Mouse (Mus musculus): ENCODE results near the gene Gm13539. TPM values are rescaled to one million over a fixed set of nuclear protein-coding genes. Genes with fewer than 3 reads are reported as not detected.
"Not testable (repeated sequence)": the region's sequence is repeated elsewhere in the genome, so short reads cannot be mapped to it uniquely, and the experiment has no call there.

Gene Gm13539
- polyA plus RNA-seq (2016; fragmentation: Nextera tagmentation; extraction: Ambion mirVana) = not detected in 2 replicates

DNA sequence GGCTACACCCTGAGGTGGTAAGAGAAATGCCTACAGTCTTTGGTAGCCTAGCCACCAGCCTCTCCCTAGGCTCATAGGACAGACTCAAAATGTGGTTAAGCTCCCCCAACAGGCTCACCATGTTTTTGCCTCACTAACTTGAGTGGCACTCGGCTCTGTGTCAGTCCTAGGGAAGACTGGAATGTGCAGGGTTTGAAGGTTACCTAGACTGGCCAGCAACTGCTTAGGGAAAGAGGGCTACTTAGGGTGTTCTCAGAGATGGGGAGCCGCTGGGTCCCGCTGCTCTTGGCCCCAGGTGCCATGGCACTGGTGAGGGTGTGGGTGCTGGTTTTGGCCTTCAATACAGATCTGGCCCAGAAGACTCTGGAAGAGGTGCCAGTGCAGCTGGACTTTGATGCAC lies at the start of gene Gm13539:
TSS of gene Gm13539 (plus strand) at position 301 of the 400 bp plus-strand sequence.
- WGBS = 86% methylated on average over 3 of the region's 3 CpGs
- no peak for DNase-seq (ENCODE audit: extremely low spot score, low spot score)

DNA sequence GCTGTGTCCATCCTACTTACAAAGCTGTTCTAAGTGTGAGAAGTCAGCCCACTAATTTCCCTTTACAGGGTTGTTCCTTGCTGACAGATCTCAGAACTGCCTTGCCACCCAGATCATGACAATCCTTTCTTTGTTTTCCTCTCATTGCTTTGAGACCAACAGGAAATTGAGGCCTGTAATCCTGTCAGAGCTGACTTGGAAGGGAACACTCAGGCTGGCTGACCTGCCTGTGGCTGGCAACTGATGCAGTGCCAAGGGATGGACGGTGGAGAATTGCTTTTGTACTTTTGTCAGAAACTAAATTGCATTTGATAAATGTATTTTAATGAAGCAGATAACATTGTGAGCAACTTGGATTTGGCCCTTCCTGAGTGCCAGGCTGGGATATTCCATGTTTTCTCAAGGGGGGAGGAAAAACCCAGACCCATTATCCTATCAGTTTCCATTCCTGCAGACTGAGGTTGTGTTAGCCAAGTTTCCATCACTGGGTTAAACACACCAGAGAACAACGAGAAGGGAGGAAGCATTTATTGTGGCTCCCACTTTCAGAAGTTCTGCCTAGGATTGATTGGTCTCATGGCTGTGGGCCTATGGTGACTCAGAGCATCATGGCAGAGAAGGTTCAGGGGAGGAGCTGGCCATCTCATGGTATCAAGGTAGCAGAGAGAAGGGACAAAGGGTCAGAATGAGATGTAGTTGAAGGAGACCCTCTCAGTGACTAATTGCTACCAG lies 48.7 kb upstream of the Gm13539 start:
- no peaks in the 10 kb centered on the region for H3K36me3 ChIP-seq (replicated peaks)
- no peaks in the 10 kb centered on the region; the same call in 1 of the 2 replicates for H3K9me3 ChIP-seq
- no peaks in the 10 kb centered on the region for H3K4me1 ChIP-seq
- no peak overlapping the region for H3K4me3 ChIP-seq
- DNase-seq (ENCODE audit: extremely low spot score, low spot score) = no peak
- no peaks in the 10 kb centered on the region for H3K27me3 ChIP-seq (ENCODE audit: poor library complexity, severe bottlenecking)
- 67% methylated on average over 2 of the region's 2 CpGs for WGBS
- H3K27ac ChIP-seq = no peak overlapping the region

More for the DNA sequence above, at the start of gene Gm13539:
- H3K27me3 ChIP-seq (ENCODE audit: poor library complexity, severe bottlenecking) = no peaks in the 10 kb centered on the region
- H3K9me3 ChIP-seq = no peaks in the 10 kb centered on the region
- no peaks in the 10 kb centered on the region for H3K36me3 ChIP-seq (replicated peaks)
- peaks cover 9% of the 10 kb centered on the region for H3K4me1 ChIP-seq
- H3K4me3 ChIP-seq = no peak within 1 kb of the TSS
- no peak within 1 kb of the TSS for H3K27ac ChIP-seq

DNA sequence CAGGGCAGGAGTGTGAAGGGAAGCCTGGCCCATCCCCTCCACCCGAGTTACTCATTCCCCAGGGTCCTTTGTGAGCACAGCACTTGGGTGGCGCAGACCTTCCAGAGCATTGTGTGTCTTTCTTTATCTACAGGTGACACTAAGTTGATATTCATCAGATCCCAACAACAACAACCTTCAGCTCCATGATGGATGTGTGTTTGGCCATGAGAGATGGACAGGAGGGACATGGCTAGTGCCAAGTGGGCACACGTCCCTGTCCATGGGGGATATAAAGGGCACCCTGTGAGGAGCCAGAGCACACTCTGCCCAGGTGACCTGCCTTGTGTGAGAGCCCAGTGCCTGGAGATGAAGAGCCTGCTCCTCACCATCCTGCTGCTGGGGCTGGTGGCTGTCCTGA lies 45.3 kb upstream of the Gm13539 start, which contains the start of gene Obp2b:
TSS of gene Obp2b (plus strand) at position 301 of the 400 bp plus-strand sequence.
- WGBS = 91% methylated on average over 3 of the region's 3 CpGs
- H3K4me3 ChIP-seq = not testable (repeated sequence)

DNA sequence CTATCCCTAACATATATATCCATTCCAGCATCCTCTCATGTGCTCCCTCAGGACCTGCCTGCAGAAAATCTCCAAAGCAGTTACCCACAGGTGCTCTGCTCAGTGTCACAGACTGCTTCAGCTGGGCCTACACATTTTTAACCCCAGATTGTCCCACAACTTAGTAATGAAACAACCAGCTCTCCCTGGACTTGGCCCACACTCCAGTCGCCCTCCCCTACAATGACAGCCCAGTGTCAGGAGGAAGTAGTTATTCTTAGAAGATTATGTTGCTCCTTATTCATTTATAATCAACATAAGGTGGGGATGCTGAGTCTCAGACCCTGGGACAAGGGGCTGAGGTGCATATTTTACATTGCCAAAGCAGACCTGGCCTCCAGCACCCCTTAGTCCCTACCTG lies 40.4 kb upstream of the Gm13539 start:
- no peak overlapping the region for H3K4me3 ChIP-seq
- H3K9me3 ChIP-seq = no peaks in the 10 kb centered on the region
- WGBS = 81% methylated on average over 1 of the region's 1 CpGs

More for the DNA sequence above, 45.3 kb upstream of the Gm13539 start, which contains the start of gene Obp2b:
- DNase-seq (ENCODE audit: extremely low spot score, low spot score); H3K36me3 ChIP-seq (replicated peaks); H3K27me3 ChIP-seq (ENCODE audit: poor library complexity, severe bottlenecking); H3K9me3 ChIP-seq; H3K4me1 ChIP-seq; H3K27ac ChIP-seq: not testable (repeated sequence)

DNA sequence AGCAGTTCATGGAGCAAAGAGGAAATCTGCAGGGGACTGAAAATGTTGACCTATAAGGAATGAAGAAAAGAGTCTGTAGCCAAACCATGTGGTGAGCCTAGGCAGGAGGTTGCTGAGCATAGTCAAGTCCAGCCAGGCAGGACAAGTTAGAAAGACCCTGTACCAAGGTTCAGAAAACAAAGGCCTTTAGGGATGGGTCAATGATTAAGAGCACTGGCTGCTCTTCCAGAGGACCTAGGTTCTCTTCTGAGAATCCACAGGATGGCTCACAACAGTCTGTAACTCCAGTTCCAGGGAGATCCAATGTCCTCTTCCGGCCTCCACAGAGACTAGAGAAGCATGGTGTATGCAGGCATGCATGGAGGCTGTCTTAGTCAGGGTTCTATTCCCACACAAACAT lies 27.9 kb upstream of the Gm13539 start:
- no peak overlapping the region for H3K27ac ChIP-seq
- H3K4me1 ChIP-seq = no peaks in the 10 kb centered on the region
- 90% methylated on average over 1 of the region's 1 CpGs for WGBS
- H3K9me3 ChIP-seq = peaks cover 6% of the 10 kb centered on the region; the same call in 1 of the 2 replicates
- H3K36me3 ChIP-seq (replicated peaks) = no peaks in the 10 kb centered on the region
- no peak for DNase-seq (ENCODE audit: extremely low spot score, low spot score)
- no peaks in the 10 kb centered on the region for H3K27me3 ChIP-seq (ENCODE audit: poor library complexity, severe bottlenecking)
- no peak overlapping the region for H3K4me3 ChIP-seq

More for the DNA sequence above, 40.4 kb upstream of the Gm13539 start:
- Histone ChIP-seq H3K36me3 (replicated peaks) (no peaks in the 10 kb centered on the region), H3K27me3 (ENCODE audit: poor library complexity, severe bottlenecking) (no peaks in the 10 kb centered on the region), H3K4me1 (no peaks in the 10 kb centered on the region), H3K27ac (no peak overlapping the region)
- no peak for DNase-seq (ENCODE audit: extremely low spot score, low spot score)

DNA sequence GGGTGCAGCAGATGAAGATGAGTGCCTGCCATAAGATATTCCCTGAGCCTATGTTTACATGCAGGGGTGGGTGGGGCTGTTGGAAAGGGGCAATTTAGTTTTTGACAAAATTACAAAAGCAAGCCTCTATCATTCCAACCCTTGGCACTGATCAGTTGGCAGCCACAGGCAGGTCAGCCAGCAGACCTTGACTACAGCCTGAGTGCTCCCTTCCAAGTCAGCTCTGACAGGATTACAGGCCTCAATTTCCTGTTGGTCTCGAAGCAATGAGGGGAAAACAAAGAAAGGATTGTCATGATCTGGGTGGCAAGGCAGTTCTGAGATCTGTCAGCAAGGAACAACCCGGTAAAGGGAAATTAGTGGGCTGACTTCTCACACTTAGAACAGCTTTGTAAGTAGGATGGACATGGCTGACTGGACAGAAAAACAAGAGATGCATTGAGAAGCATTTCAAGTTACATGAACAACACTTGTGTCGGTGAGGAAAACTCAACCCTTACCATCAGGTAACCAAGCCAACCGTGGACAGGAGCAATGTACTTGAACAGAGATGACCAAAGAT lies 23.9 kb upstream of the Gm13539 start:
- H3K36me3 ChIP-seq (replicated peaks) = no peaks in the 10 kb centered on the region
- DNase-seq (ENCODE audit: extremely low spot score, low spot score) = no peak
- no peak overlapping the region for H3K4me3 ChIP-seq
- H3K27me3 ChIP-seq (ENCODE audit: poor library complexity, severe bottlenecking) = no peaks in the 10 kb centered on the region
- no peak overlapping the region for H3K27ac ChIP-seq
- H3K9me3 ChIP-seq = peaks cover 6% of the 10 kb centered on the region; the same call in 1 of the 2 replicates
- H3K4me1 ChIP-seq = no peaks in the 10 kb centered on the region
- WGBS = 43% methylated on average over 4 of the region's 4 CpGs

DNA sequence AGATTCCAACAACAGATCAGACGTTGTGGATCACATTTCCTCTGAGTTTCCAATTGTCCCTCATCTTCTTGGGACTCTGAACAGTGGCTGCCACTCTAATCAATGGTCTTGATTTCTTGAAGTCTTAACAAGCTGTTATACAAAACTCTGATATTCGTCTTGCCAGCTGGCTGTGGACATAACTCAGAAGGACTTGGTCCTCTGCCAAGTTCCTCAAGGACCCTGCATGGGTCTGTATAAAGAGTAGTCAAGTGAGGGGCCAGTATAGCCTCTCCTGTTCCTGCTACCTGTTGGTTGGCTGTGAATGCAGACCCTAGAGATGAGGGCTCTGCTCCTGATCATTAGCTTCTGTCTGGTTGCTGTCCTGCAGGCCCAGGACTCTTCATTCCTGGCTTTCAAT lies 16.8 kb upstream of the Gm13539 start, which contains the start of gene Lcn3:
TSS of gene Lcn3 (plus strand) at position 301 of the 400 bp plus-strand sequence.
- Histone ChIP-seq H3K9me3 (no peaks in the 10 kb centered on the region), H3K27ac (no peak within 1 kb of the TSS), H3K4me3 (no peak within 1 kb of the TSS), H3K27me3 (ENCODE audit: poor library complexity, severe bottlenecking) (no peaks in the 10 kb centered on the region), H3K36me3 (replicated peaks) (no peaks in the 10 kb centered on the region), H3K4me1 (no peaks in the 10 kb centered on the region)
- 56% methylated on average over 2 of the region's 2 CpGs for WGBS
- no peak for DNase-seq (ENCODE audit: extremely low spot score, low spot score)

DNA sequence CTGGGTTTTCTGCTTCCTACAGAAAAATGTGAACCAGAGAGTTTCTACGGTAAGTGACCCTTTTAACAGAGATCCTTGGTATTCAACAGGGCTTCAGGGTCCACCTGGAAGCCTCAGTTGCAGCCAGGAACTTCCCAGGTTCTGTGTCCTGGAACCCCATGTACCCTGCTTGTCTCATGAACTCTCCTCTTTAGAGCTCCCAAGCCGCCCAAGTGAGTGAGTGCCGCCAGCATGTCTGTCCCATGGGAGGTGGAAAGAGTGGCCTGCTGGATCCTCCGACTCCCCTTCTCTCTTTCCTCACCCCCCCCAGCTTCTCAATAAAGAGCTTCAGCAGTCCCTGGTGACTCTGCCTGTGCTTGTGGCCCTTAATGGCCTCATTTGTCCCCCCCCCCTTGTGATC lies 14.3 kb upstream of the Gm13539 start:
- no peak overlapping the region for H3K4me3 ChIP-seq
- H3K4me1 ChIP-seq = no peaks in the 10 kb centered on the region
- WGBS = 85% methylated on average over 4 of the region's 4 CpGs
- no peak for DNase-seq (ENCODE audit: extremely low spot score, low spot score)
- no peaks in the 10 kb centered on the region for H3K9me3 ChIP-seq
- no peak overlapping the region for H3K27ac ChIP-seq
- H3K36me3 ChIP-seq (replicated peaks) = no peaks in the 10 kb centered on the region
- no peaks in the 10 kb centered on the region for H3K27me3 ChIP-seq (ENCODE audit: poor library complexity, severe bottlenecking)

DNA sequence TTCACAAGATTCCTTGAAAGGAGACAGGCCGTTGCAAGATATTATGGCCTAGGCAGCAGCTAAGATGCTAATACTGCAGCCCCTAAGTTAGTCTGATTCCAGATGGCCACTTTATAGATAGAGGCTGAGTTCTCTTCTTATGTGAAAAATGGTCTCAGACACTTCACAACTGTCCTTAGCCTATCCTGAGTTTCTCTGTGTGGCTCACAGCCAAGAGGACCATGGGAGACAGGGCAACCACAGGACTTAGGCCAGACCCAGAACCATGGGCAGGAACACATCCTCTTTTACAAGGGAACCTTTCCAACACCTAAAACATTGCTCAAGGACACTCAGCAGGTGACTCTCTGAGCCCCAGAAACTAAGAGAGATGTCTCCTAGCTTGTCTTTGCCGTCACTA lies 8.6 kb upstream of the Gm13539 start:
- no peaks in the 10 kb centered on the region for H3K27me3 ChIP-seq (ENCODE audit: poor library complexity, severe bottlenecking)
- no peaks in the 10 kb centered on the region for H3K4me1 ChIP-seq
- 89% methylated on average over 2 of the region's 2 CpGs for WGBS
- no peak for DNase-seq (ENCODE audit: extremely low spot score, low spot score)
- H3K4me3 ChIP-seq = no peak overlapping the region
- H3K36me3 ChIP-seq (replicated peaks) = no peaks in the 10 kb centered on the region
- H3K27ac ChIP-seq = no peak overlapping the region
- no peaks in the 10 kb centered on the region for H3K9me3 ChIP-seq

DNA sequence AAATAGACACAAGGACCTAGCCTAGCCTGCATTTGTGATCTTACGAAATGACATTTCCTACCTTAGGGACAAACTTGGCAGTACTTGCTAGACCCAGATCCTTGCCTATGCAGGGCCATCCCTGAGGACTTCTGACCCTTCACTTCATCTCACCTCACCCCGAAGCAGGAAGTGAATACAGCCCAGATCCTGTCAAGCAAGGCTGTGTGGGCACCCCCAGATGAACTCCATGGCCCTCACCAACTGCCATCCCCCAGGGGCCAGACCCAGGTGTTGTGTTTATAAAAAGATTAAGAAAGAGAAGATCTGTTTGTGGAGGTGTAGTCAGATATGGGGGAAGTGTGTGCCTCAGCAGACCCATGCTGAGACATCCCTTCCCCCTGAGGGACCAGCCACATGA lies 7.4 kb upstream of the Gm13539 start:
- DNase-seq (ENCODE audit: extremely low spot score, low spot score) = no peak
- Histone ChIP-seq H3K36me3 (replicated peaks) (no peaks in the 10 kb centered on the region), H3K9me3 (no peaks in the 10 kb centered on the region), H3K4me1 (no peaks in the 10 kb centered on the region), H3K27me3 (ENCODE audit: poor library complexity, severe bottlenecking) (no peaks in the 10 kb centered on the region), H3K27ac (no peak overlapping the region), H3K4me3 (no peak overlapping the region)
- 84% methylated on average over 2 of the region's 2 CpGs for WGBS

DNA sequence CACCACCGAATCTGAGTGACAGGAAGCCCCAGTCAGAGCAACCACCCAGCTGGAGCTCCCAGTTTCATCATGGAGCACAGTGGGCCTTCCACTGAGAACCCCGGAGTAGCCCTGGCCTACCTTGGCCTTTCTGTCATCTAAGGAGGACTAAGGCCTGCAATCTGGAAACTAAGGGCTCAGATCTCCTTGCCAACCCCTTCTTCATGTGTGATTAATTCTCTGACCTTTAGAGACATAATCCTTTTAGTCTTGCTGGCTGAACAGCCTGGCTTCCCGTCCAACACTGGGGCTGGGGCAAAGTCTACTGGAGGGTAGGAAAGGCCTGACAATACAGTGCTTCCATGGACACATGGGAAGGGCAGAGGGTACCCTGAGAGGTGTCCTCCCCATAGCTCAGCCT lies 6.1 kb upstream of the Gm13539 start:
- DNase-seq (ENCODE audit: extremely low spot score, low spot score) = no peak
- no peaks in the 10 kb centered on the region for H3K27me3 ChIP-seq (ENCODE audit: poor library complexity, severe bottlenecking)
- H3K36me3 ChIP-seq (replicated peaks) = no peaks in the 10 kb centered on the region
- no peak overlapping the region for H3K27ac ChIP-seq
- no peaks in the 10 kb centered on the region for H3K4me1 ChIP-seq
- no peaks in the 10 kb centered on the region for H3K9me3 ChIP-seq
- H3K4me3 ChIP-seq = no peak overlapping the region
- WGBS = 58% methylated on average over 3 of the region's 3 CpGs

DNA sequence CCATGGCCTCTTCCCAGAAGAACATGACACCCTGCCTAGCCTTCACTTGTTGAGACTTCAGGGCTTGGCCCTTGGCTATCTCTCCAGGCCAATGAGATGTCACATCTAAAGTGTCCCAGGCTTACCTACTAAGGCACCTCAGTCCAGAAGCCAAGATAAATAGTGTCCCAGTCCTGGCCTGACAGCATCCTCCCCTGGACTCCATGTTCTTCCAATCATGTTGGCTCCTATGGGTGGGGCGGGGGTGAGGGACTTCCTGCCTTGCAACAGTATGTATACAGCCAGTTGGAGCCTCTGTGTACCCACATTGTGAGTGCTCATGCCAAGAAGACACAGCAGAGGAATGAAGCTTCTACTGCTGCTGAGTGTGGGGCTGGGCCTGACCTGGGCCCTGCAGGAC lies 5.3 kb upstream of the Gm13539 start, which contains the start of gene Lcn11:
TSS of gene Lcn11 (plus strand) at position 301 of the 400 bp plus-strand sequence.
- H3K4me3 ChIP-seq = no peak within 1 kb of the TSS
- DNase-seq (ENCODE audit: extremely low spot score, low spot score) = no peak
- no peaks in the 10 kb centered on the region for H3K36me3 ChIP-seq (replicated peaks)
- WGBS = 93% methylated on average over 1 of the region's 1 CpGs
- H3K27ac ChIP-seq = no peak within 1 kb of the TSS
- no peaks in the 10 kb centered on the region for H3K9me3 ChIP-seq
- H3K27me3 ChIP-seq (ENCODE audit: poor library complexity, severe bottlenecking) = no peaks in the 10 kb centered on the region
- H3K4me1 ChIP-seq = no peaks in the 10 kb centered on the region

DNA sequence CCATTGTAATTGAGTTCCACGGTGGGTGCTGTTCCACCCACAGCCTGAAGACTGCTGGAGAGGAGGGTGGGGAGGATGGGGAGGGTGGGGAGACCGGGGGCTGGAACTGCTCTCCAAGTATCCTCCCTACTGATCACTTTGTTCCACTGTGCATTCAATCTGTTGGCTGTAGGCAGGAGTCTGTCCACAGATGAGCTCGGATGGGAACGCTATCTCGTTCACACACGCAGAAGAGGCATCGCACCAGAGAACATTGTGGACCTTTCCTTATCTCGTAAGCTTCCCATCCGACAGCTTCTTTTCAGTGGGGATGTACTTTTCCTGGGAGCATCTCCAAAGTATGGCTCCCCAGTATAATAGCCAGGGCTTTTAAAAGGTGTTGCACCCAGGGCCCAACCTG lies 3.0 kb upstream of the Gm13539 start:
- H3K27ac ChIP-seq = no peak overlapping the region
- 93% methylated on average over 9 of the region's 9 CpGs for WGBS

More for the DNA sequence above, 3.0 kb upstream of the Gm13539 start:
- Histone ChIP-seq H3K36me3 (replicated peaks) (no peaks in the 10 kb centered on the region), H3K27me3 (ENCODE audit: poor library complexity, severe bottlenecking) (no peaks in the 10 kb centered on the region), H3K4me3 (no peak overlapping the region), H3K9me3 (no peaks in the 10 kb centered on the region), H3K4me1 (no peaks in the 10 kb centered on the region)
- DNase-seq (ENCODE audit: extremely low spot score, low spot score) = no peak

Measured in forebrain, embryonic 10.5 days (tissue).